Mouse (Mus musculus) ES-CJ7 (cell line): Measurements from ENCODE around the gene Dnaic1.

Experiments used
- DNase-seq: peaks from one replicate; pipeline ENCODE4 v3.0.0; 2011; ENCODE audit warnings: low read depth, low spot score

The Dnaic1 gene

GRCm38 (mm10) chr4:41569411-41569885, at the start of gene Dnaic1, which contains the start of gene Fam219a:
Gene Dnaic1 (plus strand): TSS chr4:41569775.
Gene Fam219a (minus strand): TSS chr4:41569538.
- peak; percentile 98 for DNase-seq

GRCm38 (mm10) chr4:41520641-41521040, 48.9 kb upstream of the Dnaic1 start:
- peak; percentile 68 for DNase-seq

- no peak for DNase-seq
Measured at GRCm38 (mm10) chr4:41522136-41522535, 47.4 kb upstream of the Dnaic1 start.

- DNase-seq, result peak; percentile 59
Measured at GRCm38 (mm10) chr4:41522788-41523187, 46.8 kb upstream of the Dnaic1 start.

GRCm38 (mm10) chr4:41523839-41524238, 45.7 kb upstream of the Dnaic1 start:
- DNase-seq, result no peak

GRCm38 (mm10) chr4:41524829-41525228, 44.7 kb upstream of the Dnaic1 start:
- DNase-seq, result no peak

GRCm38 (mm10) chr4:41526553-41526952, 43.0 kb upstream of the Dnaic1 start:
- DNase-seq, result no peak

GRCm38 (mm10) chr4:41527076-41527475, 42.5 kb upstream of the Dnaic1 start:
- DNase-seq, result no peak

GRCm38 (mm10) chr4:41527996-41528395, 41.6 kb upstream of the Dnaic1 start:
- no peak for DNase-seq

GRCm38 (mm10) chr4:41532420-41532819, 37.2 kb upstream of the Dnaic1 start:
- DNase-seq, result peak; percentile 30

- no peak for DNase-seq
Measured at GRCm38 (mm10) chr4:41534866-41535265, 34.7 kb upstream of the Dnaic1 start.

- no peak for DNase-seq
Measured at GRCm38 (mm10) chr4:41542136-41542535, 27.4 kb upstream of the Dnaic1 start.

GRCm38 (mm10) chr4:41545985-41546384, 23.6 kb upstream of the Dnaic1 start:
- DNase-seq, result peak; percentile 32

GRCm38 (mm10) chr4:41547086-41547485, 22.5 kb upstream of the Dnaic1 start:
- no peak for DNase-seq

GRCm38 (mm10) chr4:41552529-41552928, 17.0 kb upstream of the Dnaic1 start:
- peak; percentile 71 for DNase-seq

- no peak for DNase-seq
Measured at GRCm38 (mm10) chr4:41553116-41553515, 16.5 kb upstream of the Dnaic1 start.

GRCm38 (mm10) chr4:41554994-41555663, 14.4 kb upstream of the Dnaic1 start:
- no peak for DNase-seq

- DNase-seq, result no peak
Measured at GRCm38 (mm10) chr4:41556311-41556953, 13.1 kb upstream of the Dnaic1 start.

GRCm38 (mm10) chr4:41557092-41557491, 12.5 kb upstream of the Dnaic1 start:
- DNase-seq, result no peak

- no peak for DNase-seq
Measured at GRCm38 (mm10) chr4:41563297-41563696, 6.3 kb upstream of the Dnaic1 start.

- no peak for DNase-seq
Measured at GRCm38 (mm10) chr4:41566123-41566522, 3.5 kb upstream of the Dnaic1 start.

GRCm38 (mm10) chr4:41568239-41568638, 1.3 kb upstream of the Dnaic1 start:
- no peak for DNase-seq
